In the genomic region with DNA sequence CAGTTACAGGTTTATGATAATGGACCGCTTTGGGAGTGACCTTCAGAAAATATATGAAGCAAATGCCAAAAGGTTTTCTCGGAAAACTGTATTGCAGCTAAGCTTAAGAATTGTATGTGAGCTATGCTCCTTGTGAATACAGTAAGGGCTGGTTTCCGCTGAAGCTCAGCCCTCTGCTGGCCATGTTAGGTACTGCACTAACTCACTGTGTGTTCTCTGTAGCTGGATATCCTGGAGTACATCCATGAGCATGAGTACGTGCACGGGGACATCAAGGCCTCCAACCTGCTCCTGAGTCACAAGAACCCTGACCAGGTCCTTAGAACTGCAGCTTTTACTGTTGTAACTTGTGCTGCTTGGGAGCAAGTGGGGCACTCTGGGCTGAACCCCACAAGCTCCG, we compare ENCODE assay signal across 8 mouse cellular contexts. TPM values are rescaled to one million over a fixed set of nuclear protein-coding genes. Genes with fewer than 3 reads are reported as not detected.
DNase-seq lines count a peak whose midpoint lies in the region; ATAC-seq and TF ChIP-seq lines count a peak whose summit lies in the region.

No protein-coding gene starts in this region.

- H3K27me3 ChIP-seq in hindbrain, embryonic 10.5 days (ENCODE audit: insufficient read depth, poor library complexity, severe bottlenecking), result no peaks in the 10 kb centered on the region
- H3K27me3 ChIP-seq in hindbrain, embryonic 13.5 days, result no peaks in the 10 kb centered on the region
- no peaks in the 10 kb centered on the region for H3K27me3 ChIP-seq in intestine, postnatal 0 days (replicated peaks; ENCODE audit: control insufficient read depth, insufficient read depth, low read length)
- no peaks in the 10 kb centered on the region for H3K27me3 ChIP-seq in limb, embryonic 10.5 days (ENCODE audit: low read depth, poor library complexity, severe bottlenecking)
- H3K27me3 ChIP-seq in midbrain, embryonic 16.5 days (ENCODE audit: control insufficient read depth, insufficient read depth, low read depth, low read length), result no peaks in the 10 kb centered on the region

- peak; percentile 94 for TF ChIP-seq CTCF in intestine, postnatal 0 days (IDR thresholded peaks at IDR 0.05; ENCODE audit: low read depth)

- H3K9ac ChIP-seq in hindbrain, embryonic 13.5 days, result no peak overlapping the region
- H3K9ac ChIP-seq in intestine, postnatal 0 days (ENCODE audit: low read depth, low read length), result no peak overlapping the region
- H3K9ac ChIP-seq in midbrain, embryonic 16.5 days (ENCODE audit: low read depth, low read length), result no peak overlapping the region

- DNase-seq in hindbrain, embryonic 10.5 days (ENCODE audit: low spot score), result peak; percentile 78
- peak; percentile 93 to 94 for DNase-seq in cerebellum, postnatal 14 days
- DNase-seq in frontal cortex, postnatal 36 days (ENCODE audit: low spot score in 2 of 2), result peak; percentile 86 to 94
- DNase-seq in limb, embryonic 10.5 days (ENCODE audit: low spot score), result peak; percentile 86
- DNase-seq in spleen, postnatal 10 days (ENCODE audit: low spot score in 2 of 2), result peak; percentile 76 to 88

- no peaks in the 10 kb centered on the region for H3K4me1 ChIP-seq in hindbrain, embryonic 10.5 days (replicated peaks)
- H3K4me1 ChIP-seq in hindbrain, embryonic 13.5 days (replicated peaks), result peaks cover 11% of the 10 kb centered on the region; the same call in 1 of the 2 replicates
- no peaks in the 10 kb centered on the region for H3K4me1 ChIP-seq in intestine, postnatal 0 days (replicated peaks; ENCODE audit: control insufficient read depth, insufficient read depth, low read length)
- H3K4me1 ChIP-seq in limb, embryonic 10.5 days, result peaks cover 16% of the 10 kb centered on the region
- peaks cover 3% of the 10 kb centered on the region; the same call in 1 of the 2 replicates for H3K4me1 ChIP-seq in midbrain, embryonic 16.5 days (ENCODE audit: control insufficient read depth, insufficient read depth, low read length)

- no peak; the same call in 1 of the 2 replicates for ATAC-seq in hindbrain, embryonic 13.5 days (ENCODE audit: low FRiP score)
- ATAC-seq in intestine, postnatal 0 days, result no peak
- ATAC-seq in midbrain, embryonic 16.5 days, result peak; percentile 80; the same call in 1 of the 2 replicates

- H3K36me3 ChIP-seq in hindbrain, embryonic 10.5 days, result peaks cover 52% of the 10 kb centered on the region
- H3K36me3 ChIP-seq in hindbrain, embryonic 13.5 days, result peaks cover 5% of the 10 kb centered on the region
- H3K36me3 ChIP-seq in intestine, postnatal 0 days (ENCODE audit: control insufficient read depth, insufficient read depth), result peaks cover 15% of the 10 kb centered on the region; the same call in 1 of the 2 replicates
- peaks cover 85% of the 10 kb centered on the region for H3K36me3 ChIP-seq in limb, embryonic 10.5 days
- H3K36me3 ChIP-seq in midbrain, embryonic 16.5 days (ENCODE audit: control insufficient read depth, insufficient read depth, low read length), result no peaks in the 10 kb centered on the region

- no peaks in the 10 kb centered on the region for H3K9me3 ChIP-seq in hindbrain, embryonic 10.5 days
- no peaks in the 10 kb centered on the region for H3K9me3 ChIP-seq in hindbrain, embryonic 13.5 days
- H3K9me3 ChIP-seq in intestine, postnatal 0 days (ENCODE audit: control insufficient read depth), result no peaks in the 10 kb centered on the region
- no peaks in the 10 kb centered on the region for H3K9me3 ChIP-seq in limb, embryonic 10.5 days (replicated peaks)
- no peaks in the 10 kb centered on the region for H3K9me3 ChIP-seq in midbrain, embryonic 16.5 days (replicated peaks; ENCODE audit: control insufficient read depth, low read length, poor library complexity, severe bottlenecking)

- H3K4me2 ChIP-seq in hindbrain, embryonic 13.5 days, result no peak overlapping the region
- H3K4me2 ChIP-seq in intestine, postnatal 0 days (replicated peaks; ENCODE audit: low read depth), result no peak overlapping the region
- H3K4me2 ChIP-seq in midbrain, embryonic 16.5 days (ENCODE audit: low read length), result no peak overlapping the region

- WGBS in hindbrain, embryonic 10.5 days, result 57% methylated on average over 6 of the region's 6 CpGs
- 48% methylated on average over 6 of the region's 6 CpGs for WGBS in hindbrain, embryonic 13.5 days
- 34% methylated on average over 6 of the region's 6 CpGs for WGBS in intestine, postnatal 0 days
- 53% methylated on average over 6 of the region's 6 CpGs for WGBS in limb, embryonic 10.5 days
- WGBS in midbrain, embryonic 16.5 days, result 39% methylated on average over 6 of the region's 6 CpGs

- H3K4me3 ChIP-seq in hindbrain, embryonic 10.5 days, result no peak overlapping the region
- no peak overlapping the region for H3K4me3 ChIP-seq in hindbrain, embryonic 13.5 days
- no peak overlapping the region for H3K4me3 ChIP-seq in intestine, postnatal 0 days (ENCODE audit: low read depth, low read length)
- no peak overlapping the region for H3K4me3 ChIP-seq in limb, embryonic 10.5 days
- H3K4me3 ChIP-seq in midbrain, embryonic 16.5 days (ENCODE audit: low read depth, low read length), result no peak overlapping the region

- H3K27ac ChIP-seq in hindbrain, embryonic 10.5 days, result no peak overlapping the region
- no peak overlapping the region for H3K27ac ChIP-seq in hindbrain, embryonic 13.5 days
- no peak overlapping the region for H3K27ac ChIP-seq in intestine, postnatal 0 days (ENCODE audit: low read depth, low read length)
- no peak overlapping the region for H3K27ac ChIP-seq in limb, embryonic 10.5 days
- H3K27ac ChIP-seq in midbrain, embryonic 16.5 days (ENCODE audit: low read length), result no peak overlapping the region

RNA-seq across cellular contexts. Expression of gene Vrk1, which starts 45.8 kb away (rescaled TPM):
- polyA plus RNA-seq in hindbrain, embryonic 10.5 days (2016; fragmentation: Nextera tagmentation; extraction: Ambion mirVana), result 81.7 and 109 TPM in 2 replicates
- polyA plus RNA-seq in hindbrain, embryonic 13.5 days (2015; fragmentation: Nextera tagmentation; extraction: Ambion mirVana), result 40.3 and 40.7 TPM in 2 replicates
- 20.4 and 23.0 TPM in 2 replicates for polyA plus RNA-seq in intestine, postnatal 0 days (2015; fragmentation: Nextera tagmentation; extraction: Ambion mirVana)
- polyA plus RNA-seq in limb, embryonic 10.5 days (2016; fragmentation: Nextera tagmentation; extraction: Ambion mirVana), result 114 and 115 TPM in 2 replicates
- 30.1 and 34.0 TPM in 2 replicates for polyA plus RNA-seq in midbrain, embryonic 16.5 days (2015; fragmentation: Nextera tagmentation; extraction: Ambion mirVana)
